Mouse (Mus musculus): ENCODE data around the gene Tmem164.

Gene Tmem164

GRCm38 (mm10) chrX:142748574-142748973, 67.4 kb downstream of the Tmem164 start:
- peak; percentile 31 for DNase-seq (ENCODE audit: low read depth, low spot score)

GRCm38 (mm10) chrX:142750775-142751174, 69.6 kb downstream of the Tmem164 start:
- no peak for DNase-seq (ENCODE audit: low read depth, low spot score)

- no peak for DNase-seq (ENCODE audit: low read depth, low spot score)
Observed at GRCm38 (mm10) chrX:142755542-142755941, 74.3 kb downstream of the Tmem164 start.

- DNase-seq (ENCODE audit: low read depth, low spot score), result no peak
Observed at GRCm38 (mm10) chrX:142760415-142760814, 79.2 kb downstream of the Tmem164 start.

- DNase-seq (ENCODE audit: low read depth, low spot score), result no peak
Observed at GRCm38 (mm10) chrX:142763337-142763736, 82.1 kb downstream of the Tmem164 start.

GRCm38 (mm10) chrX:142769698-142770097, 88.5 kb downstream of the Tmem164 start:
- DNase-seq (ENCODE audit: low read depth, low spot score), result no peak

GRCm38 (mm10) chrX:142773658-142774057, 92.5 kb downstream of the Tmem164 start:
- DNase-seq (ENCODE audit: low read depth, low spot score), result no peak

- no peak for DNase-seq (ENCODE audit: low read depth, low spot score)
Observed at GRCm38 (mm10) chrX:142776131-142776530, 94.9 kb downstream of the Tmem164 start.

- DNase-seq (ENCODE audit: low read depth, low spot score), result no peak
Observed at GRCm38 (mm10) chrX:142778638-142779037, 97.4 kb downstream of the Tmem164 start.

GRCm38 (mm10) chrX:142786160-142787052, 105.2 kb downstream of the Tmem164 start:
- DNase-seq (ENCODE audit: low read depth, low spot score), result no peak

- DNase-seq (ENCODE audit: low read depth, low spot score), result no peak
Observed at GRCm38 (mm10) chrX:142792185-142792584, 111.0 kb downstream of the Tmem164 start.

- DNase-seq (ENCODE audit: low read depth, low spot score), result no peak
Observed at GRCm38 (mm10) chrX:142794069-142794610, 112.9 kb downstream of the Tmem164 start.

- no peak for DNase-seq (ENCODE audit: low read depth, low spot score)
Observed at GRCm38 (mm10) chrX:142804596-142804995, 123.4 kb downstream of the Tmem164 start.

- no peak for DNase-seq (ENCODE audit: low read depth, low spot score)
Observed at GRCm38 (mm10) chrX:142806126-142806525, 124.9 kb downstream of the Tmem164 start.

GRCm38 (mm10) chrX:142806620-142807061, 125.4 kb downstream of the Tmem164 start:
- DNase-seq (ENCODE audit: low read depth, low spot score), result no peak

- DNase-seq (ENCODE audit: low read depth, low spot score), result no peak
Observed at GRCm38 (mm10) chrX:142808411-142808810, 127.2 kb downstream of the Tmem164 start.

GRCm38 (mm10) chrX:142813146-142813545, 131.9 kb downstream of the Tmem164 start:
- no peak for DNase-seq (ENCODE audit: low read depth, low spot score)

GRCm38 (mm10) chrX:142818057-142818682, 137.0 kb downstream of the Tmem164 start:
- no peak for DNase-seq (ENCODE audit: low read depth, low spot score)

GRCm38 (mm10) chrX:142821239-142821638, 140.0 kb downstream of the Tmem164 start:
- no peak for DNase-seq (ENCODE audit: low read depth, low spot score)

GRCm38 (mm10) chrX:142821846-142822245, 140.6 kb downstream of the Tmem164 start:
- no peak for DNase-seq (ENCODE audit: low read depth, low spot score)

- no peak for DNase-seq (ENCODE audit: low read depth, low spot score)
Observed at GRCm38 (mm10) chrX:142825309-142825708, 144.1 kb downstream of the Tmem164 start.

- DNase-seq (ENCODE audit: low read depth, low spot score), result no peak
Observed at GRCm38 (mm10) chrX:142827644-142828043, 146.4 kb downstream of the Tmem164 start.
